Mouse (Mus musculus): Measurements from ENCODE around the gene 5730522E02Rik. TPM values are rescaled to one million over a fixed set of nuclear protein-coding genes. Genes with fewer than 3 reads are reported as not detected.

5730522E02Rik gene
- 5.5 TPM for polyA plus RNA-seq (2015; fragmentation: Illumina TruSeq; extraction: RNeasy Lipid Tissue Mini Kit (QIAGEN cat#74804); ENCODE audit: low read depth, low replicate concordance)

DNA sequence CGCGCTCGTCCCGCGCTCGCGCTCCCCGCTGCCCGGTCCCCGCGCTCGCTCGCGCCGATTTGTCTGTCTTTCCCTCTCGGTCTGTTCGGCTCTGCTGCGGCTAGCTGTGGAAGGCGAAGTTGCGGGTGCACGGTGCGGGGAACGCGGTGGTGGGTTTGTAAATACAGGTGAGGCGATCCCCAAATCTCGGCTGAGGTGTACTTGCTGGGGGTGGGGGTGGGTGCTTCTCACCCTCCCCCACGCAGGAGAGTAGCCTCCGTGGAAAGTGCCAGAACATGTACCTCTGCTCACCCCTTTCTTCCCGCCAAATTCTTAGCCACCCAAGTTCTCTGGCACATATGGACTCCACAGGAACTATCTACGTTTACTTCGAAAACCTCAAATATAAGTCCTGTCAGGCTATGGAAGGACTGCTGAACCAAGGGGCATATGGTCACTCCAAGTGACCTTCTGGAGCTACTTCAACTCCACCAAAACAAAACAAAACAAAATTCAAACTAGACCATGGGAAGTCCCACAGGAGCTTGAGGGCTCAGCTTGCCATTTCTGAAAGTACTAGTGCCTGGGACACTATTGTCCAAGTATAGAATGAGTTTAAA, at the start of gene 5730522E02Rik:
Gene 5730522E02Rik, minus strand, starts transcription at position 182 of the 599 bp plus-strand sequence.

Other genes starting within 250 kb of the 5730522E02Rik start
- gene Fancl, start 175.4 kb upstream of the 5730522E02Rik start, polyA plus RNA-seq (2015; fragmentation: Illumina TruSeq; extraction: RNeasy Lipid Tissue Mini Kit (QIAGEN cat#74804); ENCODE audit: low read depth, low replicate concordance): 7.6 TPM